Mouse (Mus musculus) lung, postnatal 0 days (tissue): ENCODE data around the gene Nav3.

Source experiments
- CTCF ChIP-seq: IDR thresholded peaks from 2 replicates; pipeline ENCODE4 v1.5.1; 2016; ENCODE audit warnings: antibody characterized with exemption, mild to moderate bottlenecking
- EP300 ChIP-seq: IDR thresholded peaks from 2 replicates; pipeline ENCODE4 v1.6.1; 2016; ENCODE audit warnings: antibody characterized with exemption, mild to moderate bottlenecking, control low read depth

- TF ChIP-seq EP300 (no peak), CTCF (no peak)
These were observed 456.1 kb downstream of the Nav3 start for GRCm38 (mm10) chr10:109999904-110000303.
